Mouse (Mus musculus): ENCODE data around the gene Smim27. TPM values are rescaled to one million over a fixed set of nuclear protein-coding genes. Genes with fewer than 3 reads are reported as not detected.

Smim27 gene
- total and polyA plus RNA-seq, 3 experiments = 33.7 to 54.7 (median 52.9) TPM

GRCm38 (mm10) chr4:40254385-40255103 is 14.8 kb upstream of the Smim27 start:
- DNase-seq = no peak

- no peak for DNase-seq
These were observed 5.1 kb upstream of the Smim27 start for GRCm38 (mm10) chr4:40264321-40264720.

- peak; percentile 46 for DNase-seq
These were observed 1.7 kb upstream of the Smim27 start for GRCm38 (mm10) chr4:40267681-40268080.

- DNase-seq = peak; percentile 95
These were observed 1.1 kb upstream of the Smim27 start for GRCm38 (mm10) chr4:40268204-40268813.

- no peak for DNase-seq
These were observed 544 bp upstream of the Smim27 start for GRCm38 (mm10) chr4:40268835-40269234.

DNA sequence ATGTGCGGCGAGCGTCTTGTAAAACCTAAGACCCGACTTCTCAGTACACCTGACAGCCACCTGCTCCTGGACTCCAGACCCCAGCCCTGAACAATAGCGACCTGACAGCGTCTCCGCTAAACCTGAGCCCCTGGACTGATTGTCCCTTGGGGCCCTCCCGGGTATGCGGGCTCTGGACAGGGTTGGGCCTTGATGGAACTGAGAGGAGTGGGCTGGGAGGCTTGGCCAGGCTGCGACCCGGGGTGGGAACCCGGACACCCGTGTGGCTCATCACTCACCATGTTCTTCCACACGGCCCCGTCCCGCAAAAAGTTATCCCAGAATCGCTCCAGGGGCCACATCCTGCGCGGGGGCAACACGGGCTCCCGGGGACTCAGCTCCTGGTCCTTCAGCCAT is 9.5 kb downstream of the Smim27 start:
- no peak for DNase-seq

DNA sequence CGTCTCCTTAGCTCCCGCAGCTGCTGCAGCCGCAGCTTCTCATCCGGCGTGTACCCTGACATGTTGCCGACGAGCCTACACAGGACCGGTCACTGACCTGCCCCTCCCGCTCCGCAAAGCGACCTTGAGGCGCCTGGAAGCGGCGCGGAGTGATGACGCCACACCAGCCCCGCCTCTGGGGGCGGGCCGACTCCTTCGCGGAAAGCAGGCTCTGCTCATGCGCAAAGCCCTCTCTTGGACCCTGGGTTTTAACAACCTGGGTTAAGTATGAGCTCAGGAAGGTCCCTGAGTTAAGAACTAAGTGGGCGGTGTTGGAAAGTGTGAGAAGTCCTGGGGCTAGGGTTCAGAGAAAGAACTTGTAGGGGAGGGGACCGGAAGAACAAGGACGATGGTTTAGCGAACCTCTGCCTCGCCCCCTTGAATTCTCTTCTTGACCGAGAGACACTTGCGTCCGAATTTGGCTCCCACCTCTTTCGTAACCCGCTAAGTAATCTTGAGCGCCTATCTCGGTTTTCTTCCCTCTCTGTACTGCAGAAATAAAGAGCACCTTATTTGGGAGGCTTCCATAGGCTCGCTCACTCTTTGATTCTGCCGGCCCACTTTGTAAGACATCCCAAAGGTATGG is 10.0 kb downstream of the Smim27 start, which contains the start of gene Ndufb6:
Ndufb6 (minus strand) TSS at position 146 of the 625 bp plus-strand sequence.
- peak; percentile 98 for DNase-seq

DNA sequence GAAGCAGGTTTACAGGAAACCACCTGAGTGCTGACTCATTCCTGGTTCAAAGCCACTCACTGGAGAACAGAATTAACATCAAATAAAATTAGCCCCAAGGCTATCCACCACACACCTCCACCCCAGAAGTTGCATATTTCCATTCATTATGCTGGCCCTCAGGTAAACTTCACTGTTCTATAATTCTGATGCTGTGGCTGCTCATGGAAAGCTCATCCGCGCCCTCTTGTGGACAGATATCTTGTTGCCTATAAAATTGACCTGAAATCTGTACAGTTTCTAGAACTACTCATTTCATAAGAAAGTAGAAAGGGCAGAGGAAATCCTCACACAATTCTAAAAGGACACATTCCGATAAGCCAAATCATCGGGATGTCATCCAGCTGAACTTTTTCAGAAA is 16.2 kb downstream of the Smim27 start:
- DNase-seq = peak; percentile 70

DNA sequence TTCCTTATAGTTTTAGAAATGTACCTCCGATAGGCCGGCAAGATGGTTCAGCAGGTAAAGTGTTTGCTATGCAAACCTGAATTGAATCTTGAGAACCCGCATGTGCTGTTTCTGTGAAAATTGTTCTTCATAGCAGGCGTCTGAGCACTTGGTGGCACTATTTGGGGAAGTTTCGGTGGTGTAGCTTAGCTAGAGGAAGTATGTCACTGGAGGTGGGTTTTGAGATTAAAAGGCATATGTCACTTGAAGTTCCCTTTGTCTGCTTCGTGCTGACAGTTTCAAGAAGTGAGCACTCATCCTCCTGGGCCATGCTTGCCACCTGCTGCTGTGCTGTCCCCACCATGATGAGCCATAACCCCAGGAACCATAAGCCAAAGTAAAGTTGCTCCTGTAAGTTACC is 18.0 kb downstream of the Smim27 start:
- no peak for DNase-seq

DNA sequence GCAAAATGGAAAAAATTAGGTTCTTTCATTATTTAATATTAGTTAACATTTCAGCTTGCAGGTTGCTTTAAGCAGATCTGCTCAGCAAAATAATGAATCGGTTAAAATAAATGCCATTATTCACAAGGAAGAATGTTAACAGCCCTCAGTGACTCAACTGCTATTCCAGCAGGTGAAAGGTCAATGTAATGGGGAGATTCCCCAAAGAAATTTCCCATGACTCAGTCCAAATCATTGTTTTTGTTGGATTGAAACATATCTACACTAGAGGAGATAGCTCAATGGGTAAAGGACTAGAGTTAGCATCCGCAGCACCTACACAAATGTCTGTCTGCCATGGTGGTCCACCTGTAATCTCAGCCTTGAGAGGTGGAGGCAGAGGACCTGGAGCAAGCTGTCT is 19.7 kb downstream of the Smim27 start:
- DNase-seq = peak; percentile 48

DNA sequence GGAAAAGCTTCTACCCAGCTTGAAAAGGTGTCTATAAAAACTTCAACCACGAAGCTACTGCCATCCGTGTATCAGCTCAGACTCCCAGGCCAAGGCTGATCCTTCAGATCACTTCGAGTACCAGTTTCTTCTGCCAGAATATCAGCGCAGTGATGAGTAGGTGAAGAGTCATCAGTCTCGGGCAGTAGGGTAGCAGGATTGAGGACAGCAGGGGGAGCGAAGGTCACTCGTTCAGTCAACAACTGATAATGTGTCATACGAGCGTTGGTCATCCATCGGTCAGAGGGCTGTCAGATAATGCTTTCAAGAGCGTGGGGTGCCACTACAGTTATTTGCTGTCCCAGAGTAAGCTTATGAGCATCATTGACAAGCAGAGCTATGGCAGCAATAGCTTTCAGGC is 22.1 kb downstream of the Smim27 start:
- peak; percentile 61 for DNase-seq

- no peak for DNase-seq
These were observed 29.8 kb downstream of the Smim27 start for GRCm38 (mm10) chr4:40299169-40299568.

GRCm38 (mm10) chr4:40301076-40301789 is 31.9 kb downstream of the Smim27 start:
- peak; percentile 77 for DNase-seq

DNA sequence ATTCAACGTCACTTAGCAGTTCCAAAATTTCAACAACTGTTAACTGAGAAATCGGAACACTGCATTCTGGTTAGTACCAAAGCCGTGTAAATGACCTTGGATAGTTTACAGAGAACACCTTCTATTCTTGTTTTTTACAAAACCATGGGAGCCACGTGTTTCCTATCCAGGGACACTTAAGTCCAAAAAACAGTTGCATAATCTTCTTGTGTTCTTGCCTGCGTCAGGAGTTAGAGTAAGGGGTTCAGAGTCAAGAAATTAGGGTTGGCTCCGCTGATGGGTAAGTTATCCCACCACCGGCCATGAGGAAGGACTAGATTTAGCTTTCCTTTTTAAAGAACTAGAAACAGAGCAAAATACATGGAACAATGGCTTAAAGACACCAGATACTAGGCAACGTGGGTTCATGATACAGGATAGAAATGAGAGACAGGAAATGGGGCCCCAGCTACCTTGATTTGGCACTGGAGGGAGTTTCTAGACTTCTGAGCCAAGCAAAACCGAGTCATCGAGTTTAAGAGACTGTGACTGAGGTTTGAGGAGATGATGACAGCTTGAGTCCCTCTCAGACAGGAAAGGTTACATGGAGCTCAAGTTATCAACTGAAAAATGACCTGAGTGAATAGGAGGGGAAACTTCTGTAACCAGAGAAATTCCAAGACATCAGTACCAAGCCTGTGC is 33.2 kb downstream of the Smim27 start:
- DNase-seq = no peak

- DNase-seq = no peak
These were observed 40.3 kb downstream of the Smim27 start for GRCm38 (mm10) chr4:40309682-40310081.

DNA sequence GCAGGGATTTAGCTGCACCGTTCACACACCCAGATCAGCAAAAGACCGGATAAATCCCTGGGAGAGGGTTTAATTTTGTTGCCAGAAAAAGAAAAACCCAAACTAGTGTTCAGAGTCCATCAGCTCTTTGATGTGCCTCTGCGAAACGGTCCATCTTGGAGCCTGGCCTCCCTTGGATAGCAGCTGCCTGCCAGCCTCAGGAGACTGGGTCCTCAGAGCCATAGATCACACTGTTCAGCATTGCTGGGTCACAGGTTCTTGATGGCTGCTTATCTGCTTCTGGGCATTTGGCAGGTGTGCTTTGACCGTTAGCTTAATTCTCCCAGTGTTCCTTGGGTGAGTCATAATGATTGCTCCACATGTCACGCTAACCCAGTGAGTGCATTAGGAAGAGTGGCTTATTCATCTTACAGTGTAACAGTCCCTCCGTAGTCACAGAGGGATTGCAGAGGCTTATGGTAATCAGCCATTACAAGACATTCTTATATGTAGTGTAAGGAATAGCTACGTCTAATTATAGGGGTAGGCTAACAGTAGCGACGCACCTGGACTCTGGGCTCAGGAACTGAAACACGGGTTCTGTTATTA is 41.5 kb downstream of the Smim27 start:
- DNase-seq = no peak

DNA sequence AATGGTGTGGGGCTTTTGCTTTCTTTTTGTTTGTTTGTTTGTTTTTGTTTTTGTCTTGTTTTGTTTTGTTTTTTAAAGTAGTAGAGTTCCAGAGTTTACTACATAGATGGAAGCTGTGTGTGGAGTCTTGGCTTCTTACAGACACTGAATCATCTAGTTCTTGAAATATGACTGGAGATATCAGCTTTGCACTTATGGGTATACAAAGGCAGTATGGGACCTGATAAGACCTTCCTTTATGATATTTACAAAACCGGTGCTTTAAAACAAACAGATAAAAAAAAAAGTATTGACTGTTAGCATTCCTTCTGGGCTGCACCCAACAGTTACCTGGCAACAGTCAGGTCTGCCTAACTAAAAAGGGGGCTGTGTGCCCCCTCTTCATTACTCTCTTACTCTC is 42.8 kb downstream of the Smim27 start:
- DNase-seq = no peak

DNA sequence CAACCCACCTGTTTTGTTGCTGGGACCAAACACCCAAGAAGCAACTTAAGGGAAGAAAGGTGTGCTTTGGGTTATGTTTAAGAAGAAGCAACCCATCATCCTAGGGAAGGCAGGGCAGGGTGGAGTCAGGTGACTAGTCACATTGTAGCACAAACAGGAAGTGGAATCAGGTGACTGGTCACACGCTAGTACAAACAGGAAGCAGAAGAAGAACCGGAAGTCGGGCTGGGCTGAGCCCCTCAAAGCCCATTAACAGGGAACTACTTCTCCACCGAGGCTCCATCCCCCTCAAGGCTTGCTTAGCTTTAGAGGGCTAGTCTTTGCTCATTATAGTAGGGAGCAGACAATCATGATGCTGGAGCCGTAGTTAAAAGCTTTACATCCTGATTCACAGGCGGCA is 43.6 kb downstream of the Smim27 start:
- no peak for DNase-seq

- DNase-seq = no peak
These were observed 48.0 kb downstream of the Smim27 start for GRCm38 (mm10) chr4:40317404-40317803.

Measured in adrenal gland, adult 2 months (tissue).